Mouse (Mus musculus): ENCODE results near the gene Kcnh1. TPM values are rescaled to one million over a fixed set of nuclear protein-coding genes. Genes with fewer than 3 reads are reported as not detected.

Kcnh1 gene
- polyA plus RNA-seq, 1 experiment from 2014 or later = 0.27 TPM

- no peaks in the 10 kb centered on the region for H3K4me1 ChIP-seq (replicated peaks; ENCODE audit: control insufficient read depth, insufficient read depth)
- TF ChIP-seq EP300 (optimal IDR thresholded peaks at IDR 0.05) (no peak), CTCF (IDR thresholded peaks at IDR 0.05; ENCODE audit: low read depth) (no peak)
- H3K36me3 ChIP-seq (ENCODE audit: control insufficient read depth, insufficient read depth, low read length) = no peaks in the 10 kb centered on the region
- no peak for ATAC-seq (ENCODE audit: low FRiP score, low TSS enrichment)
- H3K4me3 ChIP-seq (ENCODE audit: low read depth, low read length) = no peak overlapping the region
- no peaks in the 10 kb centered on the region for H3K9me3 ChIP-seq (ENCODE audit: control insufficient read depth, low read length)
- no peak overlapping the region for H3K4me2 ChIP-seq (replicated peaks; ENCODE audit: low read depth)
- no peaks in the 10 kb centered on the region for H3K27me3 ChIP-seq (ENCODE audit: control insufficient read depth, insufficient read depth, low read length)
- H3K9ac ChIP-seq (ENCODE audit: low read length) = no peak overlapping the region
- DNase-seq (ENCODE audit: low spot score) = no peak
- WGBS = 13% methylated on average over 1 of the region's 1 CpGs
- H3K27ac ChIP-seq (replicated peaks) = no peak overlapping the region
Observed at GRCm38 (mm10) chr1:192202936-192203335, 12.4 kb downstream of the Kcnh1 start.

- WGBS = 62% methylated on average over 5 of the region's 5 CpGs
- Histone ChIP-seq H3K4me1 (replicated peaks; ENCODE audit: control insufficient read depth, insufficient read depth) (no peaks in the 10 kb centered on the region), H3K27me3 (ENCODE audit: control insufficient read depth, insufficient read depth, low read length) (no peaks in the 10 kb centered on the region), H3K36me3 (ENCODE audit: control insufficient read depth, insufficient read depth, low read length) (no peaks in the 10 kb centered on the region), H3K4me3 (ENCODE audit: low read depth, low read length) (no peak overlapping the region), H3K9me3 (ENCODE audit: control insufficient read depth, low read length) (no peaks in the 10 kb centered on the region), H3K4me2 (replicated peaks; ENCODE audit: low read depth) (no peak overlapping the region), H3K27ac (replicated peaks) (no peak overlapping the region), H3K9ac (ENCODE audit: low read length) (no peak overlapping the region)
- no peak for DNase-seq (ENCODE audit: low spot score)
- no peak for ATAC-seq (ENCODE audit: low FRiP score, low TSS enrichment)
- no peak for TF ChIP-seq CTCF (IDR thresholded peaks at IDR 0.05; ENCODE audit: low read depth)
- no peak for TF ChIP-seq EP300 (optimal IDR thresholded peaks at IDR 0.05)
Observed at GRCm38 (mm10) chr1:192207956-192208355, 17.4 kb downstream of the Kcnh1 start.

GRCm38 (mm10) chr1:192212448-192212847 lies 21.9 kb downstream of the Kcnh1 start:
- H3K4me1 ChIP-seq (replicated peaks; ENCODE audit: control insufficient read depth, insufficient read depth) = no peaks in the 10 kb centered on the region
- H3K27me3 ChIP-seq (ENCODE audit: control insufficient read depth, insufficient read depth, low read length) = no peaks in the 10 kb centered on the region
- no peaks in the 10 kb centered on the region for H3K36me3 ChIP-seq (ENCODE audit: control insufficient read depth, insufficient read depth, low read length)
- H3K4me2 ChIP-seq (replicated peaks; ENCODE audit: low read depth) = no peak overlapping the region
- no peaks in the 10 kb centered on the region for H3K9me3 ChIP-seq (ENCODE audit: control insufficient read depth, low read length)
- WGBS = 76% methylated on average over 2 of the region's 2 CpGs
- ATAC-seq (ENCODE audit: low FRiP score, low TSS enrichment) (no peak), DNase-seq (ENCODE audit: low spot score) (no peak)
- TF ChIP-seq EP300 (optimal IDR thresholded peaks at IDR 0.05) (no peak), CTCF (IDR thresholded peaks at IDR 0.05; ENCODE audit: low read depth) (no peak)
- no peak overlapping the region for H3K4me3 ChIP-seq (ENCODE audit: low read depth, low read length)
- no peak overlapping the region for H3K27ac ChIP-seq (replicated peaks)
- no peak overlapping the region for H3K9ac ChIP-seq (ENCODE audit: low read length)

DNA sequence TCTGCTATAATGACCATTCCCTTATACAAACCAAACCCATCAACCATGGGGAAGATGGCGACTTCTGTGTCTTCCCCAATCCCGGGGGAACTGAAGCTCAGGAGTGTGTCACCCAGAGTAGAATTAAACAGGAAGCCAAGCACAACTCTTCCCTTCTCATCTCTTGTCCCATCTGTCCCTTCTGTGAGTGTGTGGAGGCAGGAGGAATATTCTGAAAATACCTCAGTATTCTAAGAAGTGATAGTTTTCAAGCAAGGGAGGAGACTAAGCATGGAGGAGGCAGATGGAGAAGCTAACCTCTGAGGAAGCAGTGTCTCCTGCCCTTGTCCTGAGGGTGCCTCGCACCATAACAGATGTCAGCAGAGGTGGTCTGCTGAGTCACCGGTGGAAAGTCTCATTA lies 24.1 kb downstream of the Kcnh1 start:
- no peaks in the 10 kb centered on the region for H3K27me3 ChIP-seq (ENCODE audit: control insufficient read depth, insufficient read depth, low read length)
- no peak overlapping the region for H3K4me3 ChIP-seq (ENCODE audit: low read depth, low read length)
- ATAC-seq (ENCODE audit: low FRiP score, low TSS enrichment) = no peak
- TF ChIP-seq EP300 (optimal IDR thresholded peaks at IDR 0.05) (no peak), CTCF (IDR thresholded peaks at IDR 0.05; ENCODE audit: low read depth) (no peak)
- DNase-seq (ENCODE audit: low spot score) = no peak
- H3K9ac ChIP-seq (ENCODE audit: low read length) = no peak overlapping the region
- no peak overlapping the region for H3K4me2 ChIP-seq (replicated peaks; ENCODE audit: low read depth)
- no peak overlapping the region for H3K27ac ChIP-seq (replicated peaks)
- H3K36me3 ChIP-seq (ENCODE audit: control insufficient read depth, insufficient read depth, low read length) = no peaks in the 10 kb centered on the region
- H3K9me3 ChIP-seq (ENCODE audit: control insufficient read depth, low read length) = no peaks in the 10 kb centered on the region
- no peaks in the 10 kb centered on the region for H3K4me1 ChIP-seq (replicated peaks; ENCODE audit: control insufficient read depth, insufficient read depth)
- WGBS = 95% methylated on average over 4 of the region's 4 CpGs

GRCm38 (mm10) chr1:192220156-192220555 lies 29.6 kb downstream of the Kcnh1 start:
- H3K9ac ChIP-seq (ENCODE audit: low read length) = no peak overlapping the region
- TF ChIP-seq EP300 (optimal IDR thresholded peaks at IDR 0.05) (no peak), CTCF (IDR thresholded peaks at IDR 0.05; ENCODE audit: low read depth) (no peak)
- no peak overlapping the region for H3K4me3 ChIP-seq (ENCODE audit: low read depth, low read length)
- H3K9me3 ChIP-seq (ENCODE audit: control insufficient read depth, low read length) = no peaks in the 10 kb centered on the region
- no peaks in the 10 kb centered on the region for H3K4me1 ChIP-seq (replicated peaks; ENCODE audit: control insufficient read depth, insufficient read depth)
- 76% methylated on average over 2 of the region's 2 CpGs for WGBS
- no peak for ATAC-seq (ENCODE audit: low FRiP score, low TSS enrichment)
- H3K27me3 ChIP-seq (ENCODE audit: control insufficient read depth, insufficient read depth, low read length) = no peaks in the 10 kb centered on the region
- H3K27ac ChIP-seq (replicated peaks) = no peak overlapping the region
- no peaks in the 10 kb centered on the region for H3K36me3 ChIP-seq (ENCODE audit: control insufficient read depth, insufficient read depth, low read length)
- no peak for DNase-seq (ENCODE audit: low spot score)
- no peak overlapping the region for H3K4me2 ChIP-seq (replicated peaks; ENCODE audit: low read depth)

DNA sequence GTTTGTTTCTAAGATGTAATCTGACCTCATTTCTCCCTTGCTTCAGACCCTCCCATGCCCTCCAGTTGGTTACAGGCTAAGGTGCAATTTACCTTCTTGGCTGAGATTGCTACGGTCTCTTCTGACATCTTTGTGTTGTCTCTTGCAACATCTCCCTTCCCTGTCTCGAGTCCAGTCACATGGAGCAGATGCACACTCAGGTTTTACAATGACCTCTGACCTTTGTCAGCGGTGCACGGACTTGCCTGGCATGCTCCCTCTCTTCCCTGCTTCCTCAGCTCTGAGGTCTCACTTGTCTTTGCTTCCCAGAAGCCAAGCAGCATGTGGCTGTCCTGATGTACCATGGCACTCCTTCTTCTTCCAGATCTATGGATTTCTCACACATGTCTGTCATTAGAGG lies 33.6 kb downstream of the Kcnh1 start:
- H3K9me3 ChIP-seq (ENCODE audit: control insufficient read depth, low read length) = 0 out of 2 replicates have a peak, but pooled peaks cover 4% of the 10 kb centered on the region
- no peak for ATAC-seq (ENCODE audit: low FRiP score, low TSS enrichment)

More for the DNA sequence above, 33.6 kb downstream of the Kcnh1 start:
- 15% methylated on average over 4 of the region's 4 CpGs for WGBS
- H3K4me2 ChIP-seq (replicated peaks; ENCODE audit: low read depth) = no peak overlapping the region
- TF ChIP-seq CTCF (IDR thresholded peaks at IDR 0.05; ENCODE audit: low read depth) (no peak), EP300 (optimal IDR thresholded peaks at IDR 0.05) (no peak)
- no peaks in the 10 kb centered on the region for H3K36me3 ChIP-seq (ENCODE audit: control insufficient read depth, insufficient read depth, low read length)
- H3K9ac ChIP-seq (ENCODE audit: low read length) = no peak overlapping the region
- no peaks in the 10 kb centered on the region for H3K4me1 ChIP-seq (replicated peaks; ENCODE audit: control insufficient read depth, insufficient read depth)
- H3K4me3 ChIP-seq (ENCODE audit: low read depth, low read length) = no peak overlapping the region
- no peak overlapping the region for H3K27ac ChIP-seq (replicated peaks)
- DNase-seq (ENCODE audit: low spot score) = no peak
- no peaks in the 10 kb centered on the region for H3K27me3 ChIP-seq (ENCODE audit: control insufficient read depth, insufficient read depth, low read length)

Data from stomach, postnatal 0 days (tissue).